Comparison of ENCODE assay signal across 8 mouse cellular contexts in the genomic region with DNA sequence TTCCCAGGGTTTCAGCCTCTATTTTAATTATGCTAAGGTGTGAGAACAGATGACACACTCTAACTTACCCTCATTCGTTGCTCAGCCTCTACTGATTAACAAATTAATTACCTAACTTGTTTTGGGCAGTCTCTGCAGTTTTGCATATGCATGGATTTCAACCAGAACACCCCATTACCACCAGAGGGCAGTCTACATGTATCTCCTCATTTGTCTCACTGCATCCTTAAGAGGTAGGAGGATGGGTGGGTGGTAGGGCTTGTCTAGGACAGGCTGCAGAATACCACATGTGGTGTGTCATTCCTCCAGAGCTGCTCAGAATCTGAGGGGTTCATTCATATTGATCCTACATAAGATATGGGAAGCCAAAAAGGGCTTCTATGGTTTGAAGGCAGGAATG. TPM values are rescaled to one million over a fixed set of nuclear protein-coding genes. Genes with fewer than 3 reads are reported as not detected.
DNase-seq lines count a peak whose midpoint lies in the region; ATAC-seq and TF ChIP-seq lines count a peak whose summit lies in the region.

No protein-coding gene starts in this region.

- intact Hi-C loops in left cerebral cortex, adult 2 months (cut with DNase I): no loop called here
- intact Hi-C loops in left cerebral cortex, postnatal 10 days (cut with DNase I): no loop called here
- intact Hi-C loops in heart, postnatal 36 days (cut with DNase I): no loop called here

- no peaks in the 10 kb centered on the region for H3K4me1 ChIP-seq in midbrain, embryonic 11.5 days (ENCODE audit: control insufficient read depth, insufficient read depth, low read length)

- no peaks in the 10 kb centered on the region for H3K36me3 ChIP-seq in midbrain, embryonic 11.5 days (ENCODE audit: control insufficient read depth, insufficient read depth, low read length)

- 41% methylated on average over 1 of the region's 1 CpGs for WGBS in midbrain, embryonic 11.5 days

- peak; percentile 62 for TF ChIP-seq CTCF in left cerebral cortex, adult 2 months (IDR thresholded peaks at IDR 0.05)

- peak; percentile 47 for DNase-seq in adrenal gland, postnatal 10 days
- DNase-seq in adrenal gland, adult 8-10 months: no peak
- peak in 1 of 2 experiments; percentile 19 for DNase-seq in left cerebral cortex, adult 2 months (ENCODE audit: extremely low spot score in 1 of 2, low spot score in 2 of 2)
- no peak for DNase-seq in left cerebral cortex, postnatal 10 days (ENCODE audit: extremely low spot score in 1 of 2, low spot score in 2 of 2)
- DNase-seq in adipocyte (ENCODE audit: low spot score): peak; percentile 69
- DNase-seq in heart, postnatal 36 days: peak; percentile 16 to 21
- no peak for DNase-seq in midbrain, embryonic 11.5 days (ENCODE audit: low spot score, missing footprints)

- no peak overlapping the region for H3K27ac ChIP-seq in left cerebral cortex, adult 2 months
- no peak overlapping the region for H3K27ac ChIP-seq in midbrain, embryonic 11.5 days (ENCODE audit: low read depth, low read length)

- H3K9me3 ChIP-seq in midbrain, embryonic 11.5 days (ENCODE audit: control insufficient read depth, low read length): no peaks in the 10 kb centered on the region; the same call in 1 of the 2 replicates

- 0 out of 2 replicates have a peak, but pooled peaks have one; percentile 35 for ATAC-seq in monocyte, adult 5-6 weeks (replicated peaks; ENCODE audit: insufficient number of reproducible peaks, low FRiP score, low TSS enrichment, poor library complexity, severe bottlenecking)
- ATAC-seq in midbrain, embryonic 11.5 days (ENCODE audit: low FRiP score): no peak

- H3K4me2 ChIP-seq in midbrain, embryonic 11.5 days: no peak overlapping the region

- H3K4me3 ChIP-seq in left cerebral cortex, adult 2 months: no peak overlapping the region
- H3K4me3 ChIP-seq in midbrain, embryonic 11.5 days (ENCODE audit: low read depth, low read length): no peak overlapping the region

- no peak overlapping the region for H3K9ac ChIP-seq in midbrain, embryonic 11.5 days (ENCODE audit: low read length)

- no peaks in the 10 kb centered on the region for H3K27me3 ChIP-seq in midbrain, embryonic 11.5 days (ENCODE audit: control insufficient read depth, insufficient read depth, low read length)

RNA-seq across cellular contexts. Expression of gene Parp14, which starts 31.7 kb away (rescaled TPM):
- total RNA-seq in adrenal gland, postnatal 10 days (2021): 10 to 100 TPM in 1 of 2 experiments, 1 to 10 TPM in 1; 7.2 to 12.1 TPM
- 10 to 100 TPM; 11.7 to 16.3 (median 15.5) TPM for total RNA-seq in adrenal gland, adult 8-10 months (2022)
- total RNA-seq in left cerebral cortex, adult 2 months (2021): 1 to 10 TPM; 1.1 to 1.4 TPM
- total RNA-seq in left cerebral cortex, postnatal 10 days (2021): under 1 TPM; 0.54 to 0.89 TPM
- 10 to 100 TPM in 1 of 2 experiments, 1 to 10 TPM in 1; 9.9 to 16.2 TPM for total RNA-seq in heart, postnatal 36 days (2021)
- total RNA-seq in monocyte, adult 5-6 weeks (2017): 41.3 to 81.6 TPM (median 50.3 TPM) in 3 replicates
- polyA plus RNA-seq in midbrain, embryonic 11.5 days (2014; fragmentation: Nextera tagmentation; extraction: Ambion mirVana): 0.33 and 0.37 TPM in 2 replicates

Comparison
In these comparisons a context has a peak if more than half of its experiments do, and no peak if none do; other contexts are left out.
1. DNase-seq: peak in adrenal gland, postnatal 10 days (single experiment), adipocyte (single experiment) and heart, postnatal 36 days (2 of 2); none in adrenal gland, adult 8-10 months (single experiment), left cerebral cortex, postnatal 10 days (0 of 2) and midbrain, embryonic 11.5 days (single experiment).